Mouse (Mus musculus): ENCODE measurements around the gene Celf1. TPM values are rescaled to one million over a fixed set of nuclear protein-coding genes. Genes with fewer than 3 reads are reported as not detected.
A peak's percentile ranks its signal among the peaks of the same experiment; 100 is the strongest.

The Celf1 gene
- polyA plus RNA-seq, 1 experiment from 2014 or later, result 34.9 TPM

DNA sequence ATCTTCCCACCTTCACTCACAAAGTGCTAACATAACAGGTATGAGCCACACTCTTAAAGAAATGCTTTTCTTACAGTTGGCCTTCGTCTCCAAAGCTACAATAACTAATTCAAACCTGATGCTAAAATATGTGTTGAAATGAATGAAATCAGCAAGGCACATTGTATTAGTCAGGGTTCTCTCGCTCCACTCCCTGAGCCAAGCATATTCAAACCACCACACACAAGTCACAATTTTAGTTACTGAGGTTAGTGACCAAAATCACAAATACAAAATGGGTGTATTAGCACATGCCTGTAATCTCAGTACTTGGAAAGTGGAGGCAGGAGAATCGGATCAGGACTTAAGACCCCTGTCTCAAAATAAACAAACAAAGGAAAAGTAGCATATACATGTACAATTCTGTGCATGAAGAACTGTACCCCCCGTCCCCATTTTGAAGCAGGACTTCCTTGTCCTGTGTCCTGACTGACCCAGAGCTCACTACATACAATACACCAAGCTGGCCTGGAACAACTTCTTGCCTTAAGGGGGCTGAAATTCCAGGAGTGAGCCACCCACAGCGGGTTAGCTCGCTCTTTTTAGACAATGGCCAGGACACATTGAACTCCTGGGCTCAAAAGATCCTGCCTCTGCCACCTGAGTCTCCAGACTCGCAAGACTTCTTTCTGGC lies 23.5 kb upstream of the Celf1 start:
- Histone ChIP-seq H3K9ac (ENCODE audit: low read depth, low read length) (peak overlapping the region; percentile 98), H3K9me3 (ENCODE audit: control insufficient read depth) (no peaks in the 10 kb centered on the region), H3K36me3 (ENCODE audit: control insufficient read depth, insufficient read depth) (peaks cover 11% of the 10 kb centered on the region), H3K27me3 (replicated peaks; ENCODE audit: control insufficient read depth, insufficient read depth, low read length) (no peaks in the 10 kb centered on the region), H3K4me2 (replicated peaks; ENCODE audit: low read depth) (peak overlapping the region; percentile 82), H3K27ac (ENCODE audit: low read depth, low read length) (peak overlapping the region; percentile 99), H3K4me1 (replicated peaks; ENCODE audit: control insufficient read depth, insufficient read depth, low read length) (0 out of 2 replicates have a peak, but pooled peaks cover 4% of the 10 kb centered on the region), H3K4me3 (ENCODE audit: low read depth, low read length) (peak overlapping the region; percentile 73)
- no peak for TF ChIP-seq CTCF (IDR thresholded peaks at IDR 0.05; ENCODE audit: low read depth)
- no peak for ATAC-seq
- 12% methylated on average over 7 of the region's 7 CpGs for WGBS

DNA sequence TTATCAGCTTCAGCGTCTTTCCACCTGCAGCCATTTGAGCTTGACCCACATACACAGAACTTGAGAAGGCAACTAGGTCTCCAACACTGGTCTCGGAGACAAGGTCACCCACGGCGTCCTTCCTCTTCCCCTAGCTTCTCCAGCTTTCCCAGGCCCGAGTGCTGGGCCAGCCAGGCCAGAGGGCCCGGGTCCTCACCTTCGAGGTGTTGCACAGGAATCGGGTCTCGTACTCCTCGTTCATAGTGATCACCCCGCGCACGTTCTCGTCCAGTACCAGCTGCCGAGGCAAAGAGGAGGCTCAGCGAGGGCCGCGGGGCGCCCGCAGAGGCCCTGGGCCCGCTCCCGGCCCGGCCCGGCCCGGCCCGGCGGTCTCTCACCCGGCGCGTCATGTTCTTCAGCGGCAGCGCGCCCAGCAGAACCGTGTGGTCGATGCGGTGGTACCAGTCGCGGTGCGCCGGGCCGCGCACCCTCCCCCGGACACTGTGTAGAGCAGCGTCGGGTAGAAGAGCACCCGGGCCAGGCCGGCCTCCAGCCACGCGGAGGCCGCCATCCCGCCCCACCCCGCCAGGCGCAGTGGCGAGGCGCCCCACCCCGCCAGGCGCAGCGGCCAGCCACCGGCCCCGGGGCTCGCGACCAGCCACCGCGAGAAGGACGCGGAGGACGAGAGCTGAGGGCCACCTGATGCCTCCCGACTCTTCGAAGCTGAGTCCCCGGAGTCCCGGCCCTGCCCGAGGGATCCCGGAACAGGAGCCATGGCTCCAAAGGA lies 22.8 kb upstream of the Celf1 start:
- H3K4me2 ChIP-seq (replicated peaks; ENCODE audit: low read depth), result peak overlapping the region; percentile 82
- under 1% methylated on average over 72 of the region's 73 CpGs for WGBS
- no peak for TF ChIP-seq CTCF (IDR thresholded peaks at IDR 0.05; ENCODE audit: low read depth)
- peak; percentile 81 for ATAC-seq
- 0 out of 2 replicates have a peak, but pooled peaks cover 4% of the 10 kb centered on the region for H3K4me1 ChIP-seq (replicated peaks; ENCODE audit: control insufficient read depth, insufficient read depth, low read length)
- peaks cover 9% of the 10 kb centered on the region; the same call in 1 of the 2 replicates for H3K36me3 ChIP-seq (ENCODE audit: control insufficient read depth, insufficient read depth)
- no peaks in the 10 kb centered on the region for H3K9me3 ChIP-seq (ENCODE audit: control insufficient read depth)
- H3K9ac ChIP-seq (ENCODE audit: low read depth, low read length), result peak overlapping the region; percentile 98
- no peaks in the 10 kb centered on the region for H3K27me3 ChIP-seq (replicated peaks; ENCODE audit: control insufficient read depth, insufficient read depth, low read length)
- H3K27ac ChIP-seq (ENCODE audit: low read depth, low read length), result peak overlapping the region; percentile 99
- peak overlapping the region; percentile 73 for H3K4me3 ChIP-seq (ENCODE audit: low read depth, low read length)

DNA sequence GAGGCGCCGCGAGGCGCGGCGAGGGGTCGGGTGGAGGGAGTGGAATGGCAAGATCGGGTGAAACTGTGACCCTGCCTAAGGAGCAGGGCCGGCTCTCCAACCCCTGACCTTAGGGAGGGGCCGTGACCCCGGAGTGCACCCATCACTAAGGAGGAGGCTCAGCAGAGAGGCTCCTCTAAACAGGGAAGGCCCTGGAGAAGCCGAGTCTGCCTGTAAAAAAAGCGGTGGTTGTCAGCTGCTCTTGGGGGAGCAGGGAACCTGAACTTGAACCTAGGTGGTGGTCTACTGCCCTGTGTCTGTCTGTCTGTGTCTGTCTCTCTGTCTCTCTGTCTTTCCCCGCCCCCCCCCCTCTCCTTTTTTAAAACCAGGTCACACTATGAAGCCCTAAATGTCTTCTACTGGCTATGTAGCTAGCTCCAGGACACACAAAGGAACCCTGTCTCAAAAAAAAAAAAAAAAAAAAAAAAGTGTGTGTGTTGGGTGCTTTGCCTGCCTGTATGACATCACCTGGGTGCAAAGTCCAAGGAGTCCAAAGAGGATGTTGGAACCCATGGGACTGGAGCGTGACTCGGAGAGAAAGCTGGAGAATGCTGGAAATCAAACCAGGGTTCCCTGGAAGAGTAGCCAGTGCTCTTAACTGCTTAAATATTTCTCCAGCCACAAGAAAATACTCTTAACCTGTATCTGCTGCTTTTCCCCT lies 22.0 kb upstream of the Celf1 start:
- ATAC-seq, result peak; percentile 84
- Histone ChIP-seq H3K27me3 (replicated peaks; ENCODE audit: control insufficient read depth, insufficient read depth, low read length) (no peaks in the 10 kb centered on the region), H3K4me2 (replicated peaks; ENCODE audit: low read depth) (peak overlapping the region; percentile 82), H3K9ac (ENCODE audit: low read depth, low read length) (peak overlapping the region; percentile 98), H3K9me3 (ENCODE audit: control insufficient read depth) (no peaks in the 10 kb centered on the region), H3K27ac (ENCODE audit: low read depth, low read length) (peak overlapping the region; percentile 99), H3K4me1 (replicated peaks; ENCODE audit: control insufficient read depth, insufficient read depth, low read length) (0 out of 2 replicates have a peak, but pooled peaks cover 4% of the 10 kb centered on the region), H3K36me3 (ENCODE audit: control insufficient read depth, insufficient read depth) (peaks cover 9% of the 10 kb centered on the region; the same call in 1 of the 2 replicates), H3K4me3 (ENCODE audit: low read depth, low read length) (peak overlapping the region; percentile 73)
- TF ChIP-seq CTCF (IDR thresholded peaks at IDR 0.05; ENCODE audit: low read depth), result no peak
- 5% methylated on average over 16 of the region's 16 CpGs for WGBS

DNA sequence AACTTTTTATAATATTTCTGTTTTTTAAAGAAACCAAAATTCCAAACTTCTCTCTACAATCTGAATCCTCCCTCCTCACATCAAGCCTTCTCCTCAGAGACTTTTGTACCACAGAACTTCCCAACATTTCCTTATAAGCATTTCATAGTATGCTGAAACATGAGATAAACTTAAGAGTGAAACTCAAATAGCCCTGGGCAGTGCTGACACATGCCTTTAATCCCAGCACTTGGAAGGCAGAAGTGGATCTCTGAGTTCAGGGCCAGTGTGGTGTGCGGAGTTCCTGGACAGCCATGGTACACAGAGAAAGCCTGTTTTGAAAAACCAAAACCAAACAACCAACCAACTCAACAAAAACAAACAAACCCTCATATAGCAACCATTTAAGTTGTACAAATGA lies 19.0 kb upstream of the Celf1 start:
- 76% methylated on average over 1 of the region's 1 CpGs for WGBS
- no peak for ATAC-seq
- Histone ChIP-seq H3K4me3 (ENCODE audit: low read depth, low read length) (no peak overlapping the region), H3K9ac (ENCODE audit: low read depth, low read length) (no peak overlapping the region), H3K36me3 (ENCODE audit: control insufficient read depth, insufficient read depth) (no peaks in the 10 kb centered on the region), H3K4me1 (replicated peaks; ENCODE audit: control insufficient read depth, insufficient read depth, low read length) (no peaks in the 10 kb centered on the region), H3K4me2 (replicated peaks; ENCODE audit: low read depth) (no peak overlapping the region), H3K27ac (ENCODE audit: low read depth, low read length) (no peak overlapping the region), H3K27me3 (replicated peaks; ENCODE audit: control insufficient read depth, insufficient read depth, low read length) (no peaks in the 10 kb centered on the region), H3K9me3 (ENCODE audit: control insufficient read depth) (no peaks in the 10 kb centered on the region)
- TF ChIP-seq CTCF (IDR thresholded peaks at IDR 0.05; ENCODE audit: low read depth), result no peak

DNA sequence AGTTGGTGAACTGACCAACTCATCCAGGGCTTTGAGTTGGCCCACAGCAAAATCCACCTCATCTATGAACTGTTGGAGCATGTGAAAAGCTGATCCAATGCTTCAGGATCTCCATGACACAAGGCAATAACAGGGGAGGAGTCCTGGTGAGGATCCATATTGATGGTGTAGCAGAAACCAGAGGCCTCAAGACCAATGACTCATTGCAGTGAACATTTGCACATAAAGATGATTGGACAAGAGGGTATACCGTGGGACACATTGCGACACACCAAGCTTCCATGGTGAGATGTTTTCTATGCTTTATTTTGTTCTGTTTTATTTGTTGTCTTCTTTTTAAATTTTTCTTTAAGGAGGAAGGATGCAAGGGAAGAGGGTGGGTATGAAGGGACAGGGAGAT lies 17.5 kb upstream of the Celf1 start:
- Histone ChIP-seq H3K27me3 (replicated peaks; ENCODE audit: control insufficient read depth, insufficient read depth, low read length) (no peaks in the 10 kb centered on the region), H3K27ac (ENCODE audit: low read depth, low read length) (no peak overlapping the region), H3K4me3 (ENCODE audit: low read depth, low read length) (no peak overlapping the region), H3K4me2 (replicated peaks; ENCODE audit: low read depth) (no peak overlapping the region), H3K36me3 (ENCODE audit: control insufficient read depth, insufficient read depth) (no peaks in the 10 kb centered on the region), H3K4me1 (replicated peaks; ENCODE audit: control insufficient read depth, insufficient read depth, low read length) (no peaks in the 10 kb centered on the region), H3K9me3 (ENCODE audit: control insufficient read depth) (no peaks in the 10 kb centered on the region), H3K9ac (ENCODE audit: low read depth, low read length) (no peak overlapping the region)
- ATAC-seq, result no peak
- no peak for TF ChIP-seq CTCF (IDR thresholded peaks at IDR 0.05; ENCODE audit: low read depth)
- 79% methylated on average over 2 of the region's 2 CpGs for WGBS

DNA sequence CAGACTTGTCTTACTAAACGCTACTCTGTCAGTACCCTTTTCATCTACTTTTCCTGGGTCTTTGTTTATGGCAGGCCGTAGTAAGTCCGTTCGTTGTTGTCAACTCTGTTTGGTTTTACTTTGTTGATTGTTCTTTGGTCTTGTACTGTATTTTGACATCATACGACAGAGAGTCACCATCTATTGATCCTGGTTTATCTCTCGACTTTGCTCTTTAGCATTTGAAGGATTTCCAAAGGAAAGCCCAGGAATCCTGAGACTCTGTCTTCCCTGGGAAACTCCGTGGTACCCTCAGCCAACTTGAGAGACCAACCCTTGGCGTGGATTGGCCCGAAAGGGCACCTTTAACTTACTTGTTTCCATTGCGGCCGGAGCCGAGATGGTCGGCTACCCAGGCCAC lies 11.6 kb upstream of the Celf1 start:
- TF ChIP-seq CTCF (IDR thresholded peaks at IDR 0.05; ENCODE audit: low read depth), result no peak

More for the DNA sequence above, 11.6 kb upstream of the Celf1 start:
- no peaks in the 10 kb centered on the region for H3K4me1 ChIP-seq (replicated peaks; ENCODE audit: control insufficient read depth, insufficient read depth, low read length)
- ATAC-seq, result no peak
- H3K27me3 ChIP-seq (replicated peaks; ENCODE audit: control insufficient read depth, insufficient read depth, low read length), result no peaks in the 10 kb centered on the region
- H3K36me3 ChIP-seq (ENCODE audit: control insufficient read depth, insufficient read depth), result no peaks in the 10 kb centered on the region
- no peak overlapping the region for H3K9ac ChIP-seq (ENCODE audit: low read depth, low read length)
- no peak overlapping the region for H3K27ac ChIP-seq (ENCODE audit: low read depth, low read length)
- H3K4me2 ChIP-seq (replicated peaks; ENCODE audit: low read depth), result no peak overlapping the region
- no peaks in the 10 kb centered on the region for H3K9me3 ChIP-seq (ENCODE audit: control insufficient read depth)
- no peak overlapping the region for H3K4me3 ChIP-seq (ENCODE audit: low read depth, low read length)
- 83% methylated on average over 13 of the region's 13 CpGs for WGBS
